Mouse (Mus musculus): ENCODE results near the gene Gm12845. TPM values are rescaled to one million over a fixed set of nuclear protein-coding genes. Genes with fewer than 3 reads are reported as not detected.

Gm12845 gene
- not detected for polyA plus RNA-seq (2014; fragmentation: Illumina TruSeq; extraction: RNeasy Lipid Tissue Mini Kit (QIAGEN cat#74804); ENCODE audit: low read depth, low replicate concordance)

DNA sequence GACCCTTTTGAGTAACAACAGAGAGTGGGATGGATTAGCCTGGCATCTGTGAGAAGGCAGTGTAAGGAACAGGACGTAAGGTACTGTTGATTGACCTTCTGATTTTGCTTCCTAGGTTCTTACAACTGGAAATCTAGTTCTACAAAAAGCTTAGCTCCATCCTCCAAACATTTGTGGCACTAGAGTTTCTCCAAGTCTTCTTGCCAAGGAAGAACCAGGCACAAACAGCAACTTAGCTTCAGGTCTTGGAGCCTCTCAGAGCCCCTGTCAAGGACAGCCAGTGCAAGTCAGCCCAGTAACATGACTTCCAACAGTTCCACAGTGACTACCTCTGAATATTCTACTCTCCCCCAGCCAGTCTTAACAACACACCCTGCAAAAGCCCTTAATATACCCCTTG, at the start of gene Gm12845:
Gene Gm12845, plus strand, starts transcription at position 301 of the 400 bp plus-strand sequence.

DNA sequence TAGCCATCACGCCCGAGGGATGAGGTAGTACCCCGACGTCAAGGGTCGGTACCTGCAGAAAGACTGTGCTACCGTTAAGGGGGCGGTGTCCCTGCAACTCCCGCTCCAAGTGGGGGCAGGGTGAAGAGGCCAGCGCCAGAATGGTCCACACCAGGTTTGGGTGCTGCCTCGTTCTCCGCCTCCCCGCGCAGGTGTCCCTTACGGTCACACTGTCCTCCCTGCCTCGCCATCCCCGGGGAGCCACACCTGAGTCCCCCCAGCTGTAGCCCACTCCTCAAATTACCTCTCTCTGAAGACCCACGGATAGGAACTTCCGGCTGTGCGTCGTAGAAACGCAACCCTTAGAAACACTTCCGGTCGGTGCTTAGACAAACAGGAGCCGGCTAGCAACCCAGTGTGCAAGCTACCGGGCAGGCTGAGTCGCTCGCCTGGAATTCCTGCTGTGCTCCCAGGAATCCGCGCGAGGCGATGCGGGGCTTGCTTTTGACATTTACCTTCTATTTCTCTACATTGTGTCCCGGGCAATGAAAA, 42.2 kb upstream of the Gm12845 start, which contains the start of gene Dmap1:
Gene Dmap1, minus strand, starts transcription at position 343 of the 531 bp plus-strand sequence.

DNA sequence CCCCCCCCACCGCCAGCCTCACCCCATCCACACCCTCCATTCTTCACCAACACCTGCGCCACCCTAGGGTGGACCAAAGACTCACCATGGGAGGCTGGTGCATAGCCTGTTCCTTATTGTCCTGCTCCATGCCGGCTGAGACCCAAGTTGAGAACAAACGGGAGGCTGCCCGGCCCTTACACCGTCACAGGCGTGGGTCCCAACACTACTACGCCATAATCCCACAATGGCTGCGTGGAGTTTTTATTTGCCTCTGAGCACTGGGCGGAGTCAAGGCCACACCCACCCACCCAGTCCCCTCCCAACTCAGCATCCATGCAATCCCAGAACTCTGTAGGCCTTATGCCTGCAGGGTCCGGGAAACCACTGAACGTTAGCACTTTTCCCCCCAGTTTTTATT, 41.2 kb downstream of the Gm12845 start, which contains the start of gene Klf17:
Gene Klf17, minus strand, starts transcription at position 233 of the 400 bp plus-strand sequence.

Other genes with a start within 250 kb of the Gm12845 start
- 69.6 TPM for gene Rnf220, start 227.4 kb upstream of the Gm12845 start, polyA plus RNA-seq (2014; fragmentation: Illumina TruSeq; extraction: RNeasy Lipid Tissue Mini Kit (QIAGEN cat#74804); ENCODE audit: low read depth, low replicate concordance)
- gene Eri3, start 174.0 kb upstream of the Gm12845 start, polyA plus RNA-seq (2014; fragmentation: Illumina TruSeq; extraction: RNeasy Lipid Tissue Mini Kit (QIAGEN cat#74804); ENCODE audit: low read depth, low replicate concordance): 55.2 TPM
- 20.5 TPM for gene Dmap1, start 42.1 kb upstream of the Gm12845 start, polyA plus RNA-seq (2014; fragmentation: Illumina TruSeq; extraction: RNeasy Lipid Tissue Mini Kit (QIAGEN cat#74804); ENCODE audit: low read depth, low replicate concordance)
- gene Klf17, start 41.2 kb downstream of the Gm12845 start, polyA plus RNA-seq (2014; fragmentation: Illumina TruSeq; extraction: RNeasy Lipid Tissue Mini Kit (QIAGEN cat#74804); ENCODE audit: low read depth, low replicate concordance): 0.40 TPM
- gene Slc6a9, start 110.1 kb downstream of the Gm12845 start, polyA plus RNA-seq (2014; fragmentation: Illumina TruSeq; extraction: RNeasy Lipid Tissue Mini Kit (QIAGEN cat#74804); ENCODE audit: low read depth, low replicate concordance): 17.7 TPM
- 3.5 TPM for gene Ccdc24, start 148.1 kb downstream of the Gm12845 start, polyA plus RNA-seq (2014; fragmentation: Illumina TruSeq; extraction: RNeasy Lipid Tissue Mini Kit (QIAGEN cat#74804); ENCODE audit: low read depth, low replicate concordance)
- 6.9 TPM for gene B4galt2, start 159.1 kb downstream of the Gm12845 start, polyA plus RNA-seq (2014; fragmentation: Illumina TruSeq; extraction: RNeasy Lipid Tissue Mini Kit (QIAGEN cat#74804); ENCODE audit: low read depth, low replicate concordance)
- 177 TPM for gene Atp6v0b, start 162.9 kb downstream of the Gm12845 start, polyA plus RNA-seq (2014; fragmentation: Illumina TruSeq; extraction: RNeasy Lipid Tissue Mini Kit (QIAGEN cat#74804); ENCODE audit: low read depth, low replicate concordance)
- gene Dph2, start 167.6 kb downstream of the Gm12845 start, polyA plus RNA-seq (2014; fragmentation: Illumina TruSeq; extraction: RNeasy Lipid Tissue Mini Kit (QIAGEN cat#74804); ENCODE audit: low read depth, low replicate concordance): 6.1 TPM
- 28.6 TPM for gene Ipo13, start 190.6 kb downstream of the Gm12845 start, polyA plus RNA-seq (2014; fragmentation: Illumina TruSeq; extraction: RNeasy Lipid Tissue Mini Kit (QIAGEN cat#74804); ENCODE audit: low read depth, low replicate concordance)
- gene Artn, start 205.4 kb downstream of the Gm12845 start, polyA plus RNA-seq (2014; fragmentation: Illumina TruSeq; extraction: RNeasy Lipid Tissue Mini Kit (QIAGEN cat#74804); ENCODE audit: low read depth, low replicate concordance): 4.1 TPM

All from adipose tissue, adult 10 weeks (tissue).